Mouse (Mus musculus): ENCODE data around the gene Ccl22. TPM values are rescaled to one million over a fixed set of nuclear protein-coding genes. Genes with fewer than 3 reads are reported as not detected.

Ccl22 gene
- polyA plus RNA-seq, 1 experiment from 2014 or later = not detected

DNA sequence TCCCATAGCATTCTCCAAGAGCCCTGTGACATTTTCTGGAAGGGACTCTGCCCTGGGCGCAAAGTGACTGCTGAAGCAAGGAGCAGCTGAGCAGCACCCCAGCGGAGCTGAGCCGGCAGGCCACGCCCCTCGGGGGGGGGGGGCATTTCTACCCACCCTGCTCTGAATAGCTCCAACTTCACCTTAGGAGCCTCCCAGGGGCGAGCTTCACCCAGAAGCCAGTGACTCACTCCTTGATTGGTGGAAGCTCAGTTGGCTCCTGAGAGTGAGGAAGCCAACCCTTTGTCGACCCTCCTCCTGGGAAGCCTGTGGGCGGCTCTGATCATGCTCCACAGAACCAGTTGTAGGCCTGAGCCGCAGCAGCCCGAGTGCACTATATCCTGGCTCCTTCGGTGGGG is 36.4 kb downstream of the Ccl22 start:
- H3K27me3 ChIP-seq = no peaks in the 10 kb centered on the region
- WGBS = 16% methylated on average over 9 of the region's 11 CpGs
- H3K9me3 ChIP-seq = no peaks in the 10 kb centered on the region
- no peaks in the 10 kb centered on the region for H3K36me3 ChIP-seq
- no peak overlapping the region for H3K27ac ChIP-seq (replicated peaks)
- H3K4me1 ChIP-seq (replicated peaks) = peaks cover 15% of the 10 kb centered on the region; the same call in 1 of the 2 replicates
- H3K4me3 ChIP-seq = no peak overlapping the region
- no peak overlapping the region for H3K9ac ChIP-seq
- ATAC-seq (ENCODE audit: low FRiP score, low read depth) = no peak
- H3K4me2 ChIP-seq = no peak overlapping the region

DNA sequence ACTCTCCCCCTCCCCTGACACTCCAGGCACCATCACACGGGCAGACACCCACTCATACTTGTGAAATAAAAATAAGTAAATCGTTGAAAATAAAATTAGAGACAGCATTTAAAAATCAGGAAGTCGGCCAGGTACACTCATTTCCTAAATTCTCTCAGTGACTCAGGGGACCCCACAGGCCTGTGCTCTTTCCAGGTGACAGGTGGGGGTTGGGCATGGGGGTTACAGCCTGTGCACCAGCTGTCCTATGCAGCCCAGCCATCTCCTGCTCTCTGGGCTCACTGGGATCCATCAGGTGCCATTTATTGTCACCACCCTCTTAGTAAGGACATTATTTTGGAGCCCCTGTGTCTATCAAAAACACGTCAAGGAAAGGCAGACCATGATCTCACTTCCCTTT is 38.5 kb downstream of the Ccl22 start:
- Histone ChIP-seq H3K4me2 (no peak overlapping the region), H3K4me1 (replicated peaks) (peaks cover 6% of the 10 kb centered on the region; the same call in 1 of the 2 replicates), H3K9me3 (no peaks in the 10 kb centered on the region), H3K9ac (no peak overlapping the region), H3K4me3 (no peak overlapping the region), H3K27ac (replicated peaks) (no peak overlapping the region), H3K36me3 (no peaks in the 10 kb centered on the region), H3K27me3 (no peaks in the 10 kb centered on the region)
- WGBS = 85% methylated on average over 4 of the region's 4 CpGs
- ATAC-seq (ENCODE audit: low FRiP score, low read depth) = no peak

DNA sequence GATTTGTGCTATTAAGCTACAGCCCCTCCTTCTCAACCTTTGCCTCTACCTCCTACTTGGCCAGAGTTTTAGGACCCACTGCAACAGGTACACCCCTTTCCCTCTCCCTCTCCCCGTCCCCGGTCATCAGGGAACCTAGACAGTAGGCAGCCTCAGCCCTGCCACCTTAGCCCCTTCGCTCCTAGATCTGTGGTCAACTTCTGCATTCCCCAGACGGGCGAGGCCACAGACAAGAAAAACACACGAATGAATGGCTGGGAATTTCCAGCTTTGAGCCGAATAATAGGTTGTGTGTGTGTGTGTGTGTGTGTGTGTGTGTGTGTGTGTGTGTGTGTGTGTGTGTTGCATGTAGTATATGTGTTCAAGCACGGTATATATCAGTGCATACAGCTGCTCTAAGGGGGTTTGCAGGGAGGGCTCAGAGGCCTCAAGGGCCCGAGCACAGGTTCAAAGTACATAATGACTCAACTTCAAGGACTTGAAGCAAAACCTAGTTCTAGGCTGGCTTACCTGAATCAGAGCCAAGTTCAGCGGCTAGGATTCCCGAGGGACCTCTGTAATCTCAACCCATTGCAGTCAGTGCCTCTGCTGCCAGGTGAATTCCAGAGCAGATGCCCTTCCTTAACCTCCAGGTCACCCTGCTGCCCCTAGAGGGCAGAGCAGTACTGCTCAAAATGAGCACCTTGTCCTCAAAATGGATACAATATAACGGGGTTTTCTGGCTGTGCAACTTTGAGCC is 40.0 kb downstream of the Ccl22 start:
- H3K4me2 ChIP-seq = no peak overlapping the region
- H3K36me3 ChIP-seq = no peaks in the 10 kb centered on the region
- peaks cover 5% of the 10 kb centered on the region; the same call in 1 of the 2 replicates for H3K4me1 ChIP-seq (replicated peaks)
- H3K27ac ChIP-seq (replicated peaks) = no peak overlapping the region
- H3K9me3 ChIP-seq = no peaks in the 10 kb centered on the region
- no peak overlapping the region for H3K9ac ChIP-seq
- 72% methylated on average over 12 of the region's 12 CpGs for WGBS
- no peak overlapping the region for H3K4me3 ChIP-seq
- ATAC-seq (ENCODE audit: low FRiP score, low read depth) = no peak
- no peaks in the 10 kb centered on the region for H3K27me3 ChIP-seq

DNA sequence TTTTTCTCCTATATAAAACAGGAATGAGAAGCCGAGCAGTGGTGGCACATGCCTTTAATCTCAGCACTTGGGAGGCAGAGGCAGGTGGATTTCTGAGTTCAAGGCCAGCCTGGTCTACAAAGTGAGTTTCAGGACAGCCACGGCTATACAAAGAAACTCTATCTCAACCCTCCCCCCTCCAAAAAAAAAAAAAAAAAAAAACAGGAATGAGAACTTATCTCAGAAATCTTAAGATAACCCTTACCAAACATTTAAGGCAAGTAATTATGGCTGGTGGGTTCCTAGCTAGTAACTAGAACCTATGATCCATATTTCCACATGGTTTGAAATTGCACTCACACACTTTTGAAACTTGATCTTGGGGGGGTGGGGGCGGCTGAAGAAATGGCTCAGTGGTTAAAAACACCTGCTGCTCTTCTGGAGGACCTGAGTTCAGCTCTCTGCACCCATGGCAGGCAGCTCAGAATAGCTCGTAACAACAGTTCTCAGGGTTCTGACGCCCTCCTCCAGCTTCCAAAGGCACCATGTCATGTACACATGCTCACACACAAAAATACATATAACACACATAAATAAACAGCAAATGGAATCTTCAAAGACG is 40.7 kb downstream of the Ccl22 start:
- Histone ChIP-seq H3K27ac (replicated peaks) (no peak overlapping the region), H3K36me3 (no peaks in the 10 kb centered on the region), H3K9me3 (no peaks in the 10 kb centered on the region), H3K9ac (no peak overlapping the region), H3K27me3 (no peaks in the 10 kb centered on the region), H3K4me2 (no peak overlapping the region), H3K4me3 (no peak overlapping the region), H3K4me1 (replicated peaks) (peaks cover 5% of the 10 kb centered on the region; the same call in 1 of the 2 replicates)
- 76% methylated on average over 6 of the region's 6 CpGs for WGBS
- no peak for ATAC-seq (ENCODE audit: low FRiP score, low read depth)

DNA sequence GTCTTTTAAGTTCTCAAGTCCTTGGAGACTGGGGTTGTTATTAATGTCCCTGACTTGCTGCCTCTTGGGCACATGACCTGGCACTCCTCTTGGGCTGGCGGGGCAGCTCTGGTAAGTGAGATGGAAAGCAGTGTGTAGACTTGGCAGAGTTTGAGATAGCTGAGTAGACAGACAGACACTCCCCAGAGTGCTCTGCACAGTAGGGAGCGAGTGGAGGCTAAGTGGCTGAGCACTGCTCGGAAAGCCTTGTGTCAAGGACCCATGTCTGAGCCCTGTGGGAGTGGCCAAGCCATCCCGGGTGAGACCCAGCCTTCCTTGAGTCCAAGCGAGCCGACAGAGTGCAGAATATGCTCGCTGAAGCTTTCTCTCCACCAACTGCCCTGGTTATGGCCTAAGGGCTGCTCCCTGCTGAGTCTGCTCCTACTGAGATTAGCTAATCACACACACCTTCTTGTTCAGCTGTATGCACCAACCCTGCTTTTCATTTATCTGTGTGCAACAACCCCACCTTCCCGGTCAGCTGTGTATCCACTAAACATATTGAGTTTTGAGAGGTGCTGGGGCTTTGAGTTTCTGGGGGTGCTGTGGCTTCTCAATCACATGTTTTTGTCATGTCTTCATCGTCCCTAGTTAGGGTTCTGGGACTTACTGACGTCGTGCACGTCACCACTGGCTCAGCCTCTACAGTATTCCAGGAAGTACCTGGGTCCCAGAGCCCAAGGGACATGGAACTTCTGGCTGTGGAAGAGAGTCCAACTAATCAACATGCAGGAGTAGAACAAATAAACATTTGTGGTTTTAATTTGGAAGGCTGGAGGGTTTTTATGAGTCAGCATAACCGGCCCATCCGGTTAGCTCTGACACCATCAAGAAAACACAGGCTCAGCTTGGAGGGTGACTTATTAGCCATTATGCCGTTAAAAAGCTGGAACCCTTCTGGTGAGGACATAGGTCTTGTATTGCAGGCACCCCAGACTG is 42.4 kb downstream of the Ccl22 start:
- WGBS = 72% methylated on average over 15 of the region's 15 CpGs
- Histone ChIP-seq H3K27me3 (no peaks in the 10 kb centered on the region), H3K27ac (replicated peaks) (no peak overlapping the region), H3K9ac (no peak overlapping the region), H3K4me3 (no peak overlapping the region), H3K4me1 (replicated peaks) (no peaks in the 10 kb centered on the region), H3K36me3 (no peaks in the 10 kb centered on the region), H3K9me3 (no peaks in the 10 kb centered on the region), H3K4me2 (no peak overlapping the region)
- no peak for ATAC-seq (ENCODE audit: low FRiP score, low read depth)

DNA sequence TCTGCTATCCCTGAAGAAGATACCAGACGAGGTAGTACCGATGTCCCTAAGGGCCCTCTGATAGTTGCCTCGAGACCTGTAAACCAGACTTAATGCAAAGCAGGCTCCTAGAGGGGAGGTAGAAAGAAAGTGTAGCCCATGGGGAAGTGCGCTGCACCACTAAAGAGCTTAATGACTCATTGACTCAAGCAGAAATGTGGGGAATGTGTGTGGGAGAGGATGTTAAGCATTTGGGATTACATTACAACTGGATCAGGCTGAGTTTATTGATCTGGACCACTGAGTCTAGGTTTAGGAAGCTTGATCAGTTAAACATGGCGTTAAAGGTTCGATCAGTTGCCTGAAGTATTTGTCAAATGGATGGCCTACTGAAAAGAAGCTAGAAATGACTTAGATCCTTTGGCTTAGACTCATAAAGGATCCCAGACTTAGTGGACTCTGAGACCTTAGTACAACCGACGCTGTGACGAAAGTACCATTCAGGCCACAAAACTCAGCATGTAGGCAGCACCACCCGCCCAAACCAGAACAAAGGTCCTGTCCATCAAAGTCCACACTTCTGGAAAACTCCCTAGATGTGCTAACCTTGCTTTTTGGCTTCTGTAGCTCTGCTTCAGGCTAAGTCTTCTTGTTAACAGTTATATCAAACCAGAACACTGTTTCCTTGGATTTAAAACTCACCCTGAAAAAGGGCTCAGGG is 44.0 kb downstream of the Ccl22 start:
- Histone ChIP-seq H3K9me3 (no peaks in the 10 kb centered on the region), H3K9ac (no peak overlapping the region), H3K36me3 (no peaks in the 10 kb centered on the region), H3K27ac (replicated peaks) (no peak overlapping the region), H3K4me3 (no peak overlapping the region), H3K4me2 (no peak overlapping the region), H3K27me3 (no peaks in the 10 kb centered on the region), H3K4me1 (replicated peaks) (no peaks in the 10 kb centered on the region)
- no peak for ATAC-seq (ENCODE audit: low FRiP score, low read depth)
- WGBS = 62% methylated on average over 10 of the region's 10 CpGs

DNA sequence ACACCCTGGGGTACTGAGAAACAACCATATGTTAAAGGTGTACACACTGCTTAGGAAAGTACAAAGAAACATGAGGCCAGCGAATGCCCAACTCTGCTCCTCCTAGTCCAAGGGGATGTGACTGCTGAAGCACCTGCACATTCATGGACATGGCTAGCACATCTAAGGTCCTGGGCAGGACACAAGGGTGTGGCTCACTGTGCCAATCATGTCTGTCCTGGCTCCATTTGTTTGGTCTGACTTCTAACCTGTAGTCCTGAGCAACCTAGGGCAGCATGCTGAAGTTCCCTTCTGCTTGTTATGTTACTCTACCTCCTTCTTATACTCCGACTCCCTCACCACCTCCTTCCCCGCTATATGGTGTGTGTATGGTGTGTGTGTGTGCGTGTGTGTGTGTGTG is 49.0 kb downstream of the Ccl22 start:
- Histone ChIP-seq H3K9ac (no peak overlapping the region), H3K27ac (replicated peaks) (no peak overlapping the region), H3K9me3 (no peaks in the 10 kb centered on the region), H3K36me3 (no peaks in the 10 kb centered on the region), H3K4me2 (no peak overlapping the region), H3K4me3 (no peak overlapping the region), H3K4me1 (replicated peaks) (no peaks in the 10 kb centered on the region), H3K27me3 (no peaks in the 10 kb centered on the region)
- ATAC-seq (ENCODE audit: low FRiP score, low read depth) = no peak
- WGBS = 89% methylated on average over 4 of the region's 4 CpGs

DNA sequence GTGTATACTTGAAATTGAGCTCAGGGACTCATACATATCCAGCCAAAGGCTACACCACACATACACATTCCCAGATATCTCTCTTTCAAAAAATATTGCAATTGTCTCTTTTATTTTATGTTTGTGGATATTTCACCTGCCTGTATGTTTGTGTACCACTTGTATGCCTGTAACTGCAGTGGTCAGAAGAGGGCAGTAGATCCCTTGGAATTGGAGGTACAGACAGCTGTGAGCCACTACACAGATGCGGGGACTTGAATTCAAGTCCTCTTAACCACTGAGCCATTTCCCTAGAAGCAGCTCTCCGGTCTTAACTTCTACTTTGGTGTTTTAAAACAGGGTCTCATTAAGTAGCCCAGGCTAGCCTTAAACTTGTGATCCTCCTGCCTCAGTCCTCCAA is 49.4 kb downstream of the Ccl22 start:
- no peak overlapping the region for H3K4me3 ChIP-seq
- H3K9ac ChIP-seq = no peak overlapping the region
- no peaks in the 10 kb centered on the region for H3K4me1 ChIP-seq (replicated peaks)
- H3K27me3 ChIP-seq = no peaks in the 10 kb centered on the region
- no peaks in the 10 kb centered on the region for H3K36me3 ChIP-seq
- no peak for ATAC-seq (ENCODE audit: low FRiP score, low read depth)
- H3K4me2 ChIP-seq = no peak overlapping the region
- H3K9me3 ChIP-seq = no peaks in the 10 kb centered on the region
- no peak overlapping the region for H3K27ac ChIP-seq (replicated peaks)
- 96% methylated on average over 2 of the region's 2 CpGs for WGBS

DNA sequence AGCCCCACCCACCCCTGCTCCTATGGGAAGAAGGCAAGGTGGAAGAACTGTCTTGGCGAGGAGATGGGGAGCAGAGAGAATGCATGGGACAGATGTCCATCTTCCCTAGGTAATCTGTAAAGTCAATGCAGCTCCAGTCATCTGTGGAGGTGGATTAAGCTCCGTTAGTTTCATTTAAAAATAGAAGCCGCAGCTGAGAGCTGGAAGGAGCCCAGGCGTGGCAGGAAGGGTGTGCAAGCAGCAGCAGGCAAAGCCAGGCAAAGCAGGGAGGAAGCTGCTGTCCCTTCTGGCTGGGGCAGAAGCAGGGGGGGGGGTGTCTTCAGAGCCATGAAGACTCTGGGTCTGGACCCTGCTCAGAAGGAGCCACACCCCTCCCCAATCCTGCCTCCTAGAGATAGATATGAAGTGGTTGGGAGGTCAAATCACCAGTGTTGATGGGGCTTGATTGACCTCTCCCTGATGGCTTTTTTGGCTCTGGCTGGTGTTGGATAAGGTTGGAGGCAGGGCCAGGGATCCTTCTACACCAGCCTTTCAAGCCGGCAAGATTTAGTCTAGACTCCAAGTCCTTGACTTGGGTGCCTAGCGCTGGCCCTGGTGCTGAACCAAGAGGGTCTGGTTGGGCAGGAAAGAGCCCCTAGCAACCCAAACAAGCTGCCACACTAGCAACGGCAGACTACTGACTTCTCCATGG is 55.0 kb downstream of the Ccl22 start:
- WGBS = 71% methylated on average over 7 of the region's 7 CpGs

More for the DNA sequence above, 55.0 kb downstream of the Ccl22 start:
- Histone ChIP-seq H3K4me3 (no peak overlapping the region), H3K4me2 (no peak overlapping the region), H3K4me1 (replicated peaks) (no peaks in the 10 kb centered on the region), H3K27me3 (no peaks in the 10 kb centered on the region), H3K36me3 (no peaks in the 10 kb centered on the region), H3K27ac (replicated peaks) (no peak overlapping the region), H3K9me3 (no peaks in the 10 kb centered on the region), H3K9ac (no peak overlapping the region)
- ATAC-seq (ENCODE audit: low FRiP score, low read depth) = no peak

Data from hindbrain, embryonic 15.5 days (tissue).